8 mouse cellular contexts compared by ENCODE assay signal in the genomic region with DNA sequence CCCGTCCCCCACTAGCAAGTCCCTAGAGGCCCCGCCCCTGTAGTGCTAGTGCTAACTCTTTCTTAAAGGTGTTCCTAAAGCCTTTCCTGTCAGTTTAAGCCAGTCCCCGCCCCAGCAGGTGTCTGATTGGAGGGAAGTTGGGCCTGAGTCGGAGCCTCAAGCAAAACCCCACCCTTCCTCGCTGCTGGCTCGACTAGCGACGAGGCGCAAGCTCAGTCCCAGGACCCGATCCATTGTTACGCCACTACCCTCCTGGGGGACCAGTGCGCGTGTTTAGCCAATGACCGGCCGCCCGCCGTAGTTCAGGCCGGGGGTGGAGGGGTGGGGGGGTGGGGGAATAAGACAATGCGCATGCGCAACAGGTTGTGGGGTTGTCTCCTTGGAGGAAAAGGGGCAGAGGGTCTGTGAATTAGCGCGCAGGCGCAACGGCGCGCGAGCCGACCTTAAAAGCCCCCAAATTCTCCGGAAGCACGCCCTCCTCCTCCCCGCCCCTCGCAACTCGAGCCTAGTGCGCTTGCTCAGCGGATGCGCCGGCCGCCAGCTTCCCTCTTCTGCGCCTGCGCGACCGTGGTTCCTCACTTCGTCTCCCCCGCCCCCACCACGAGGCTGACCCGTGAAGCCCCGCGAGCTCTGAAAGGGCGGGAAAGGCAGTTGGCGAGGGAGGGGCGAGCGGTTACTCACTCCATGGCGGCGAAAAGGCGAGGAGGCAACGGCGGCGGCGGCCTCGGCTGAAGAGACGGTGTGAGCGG. TPM values are rescaled to one million over a fixed set of nuclear protein-coding genes. Genes with fewer than 3 reads are reported as not detected.
DNase-seq lines count a peak whose midpoint lies in the region; ATAC-seq and TF ChIP-seq lines count a peak whose summit lies in the region.

Gene Nup62 (plus strand): TSS at position 368 of the 749 bp plus-strand sequence.
Gene Il4i1 (plus strand): TSS at position 667 of the 749 bp plus-strand sequence.

- peak within 1 kb of the TSS; percentile 77 to 89 (median 86) for H3K4me3 ChIP-seq in CH12.LX (replicated peaks in 1 of 3; ENCODE audit: low read depth in 2 of 3, low read length in 2 of 3, poor library complexity in 1 of 3)
- peak within 1 kb of the TSS; percentile 86 for H3K4me3 ChIP-seq in forebrain, embryonic 11.5 days (ENCODE audit: low read depth, low read length)
- peak within 1 kb of the TSS; percentile 80 for H3K4me3 ChIP-seq in heart, embryonic 16.5 days (ENCODE audit: low read length)
- peak within 1 kb of the TSS; percentile 90 for H3K4me3 ChIP-seq in liver, embryonic 15.5 days (replicated peaks)
- H3K4me3 ChIP-seq in neural tube, embryonic 12.5 days = peak within 1 kb of the TSS; percentile 87

- peaks cover 24 to 35% of the 10 kb centered on the region in 2 experiments for H3K4me1 ChIP-seq in CH12.LX (ENCODE audit: control insufficient read depth in 1 of 2, insufficient read depth in 2 of 2)
- peaks cover 15% of the 10 kb centered on the region for H3K4me1 ChIP-seq in forebrain, embryonic 11.5 days (replicated peaks; ENCODE audit: control insufficient read depth, insufficient read depth, low read length)
- H3K4me1 ChIP-seq in heart, embryonic 16.5 days (ENCODE audit: control insufficient read depth, insufficient read depth, low read length) = peaks cover 43% of the 10 kb centered on the region
- H3K4me1 ChIP-seq in liver, embryonic 15.5 days (replicated peaks) = peaks cover 55% of the 10 kb centered on the region
- H3K4me1 ChIP-seq in neural tube, embryonic 12.5 days = peaks cover 48% of the 10 kb centered on the region

- peak within 1 kb of the TSS; percentile 93 for H3K9ac ChIP-seq in CH12.LX (ENCODE audit: insufficient read depth, low read depth)
- peak within 1 kb of the TSS; percentile 98 for H3K9ac ChIP-seq in forebrain, embryonic 11.5 days (ENCODE audit: low read length)
- H3K9ac ChIP-seq in heart, embryonic 16.5 days (ENCODE audit: low read length) = peak within 1 kb of the TSS; percentile 96
- peak within 1 kb of the TSS; percentile 93 for H3K9ac ChIP-seq in liver, embryonic 15.5 days
- H3K9ac ChIP-seq in neural tube, embryonic 12.5 days = peak within 1 kb of the TSS; percentile 90

- H3K36me3 ChIP-seq in CH12.LX (replicated peaks in 1 of 2; ENCODE audit: control insufficient read depth in 1 of 2, insufficient read depth in 1 of 2, low read length in 1 of 2) = peaks cover 42 to 65% of the 10 kb centered on the region in 2 experiments
- H3K36me3 ChIP-seq in forebrain, embryonic 11.5 days (ENCODE audit: control insufficient read depth, insufficient read depth, low read length) = no peaks in the 10 kb centered on the region
- H3K36me3 ChIP-seq in heart, embryonic 16.5 days (ENCODE audit: control insufficient read depth, insufficient read depth) = peaks cover 9% of the 10 kb centered on the region
- peaks cover 17% of the 10 kb centered on the region for H3K36me3 ChIP-seq in liver, embryonic 15.5 days (replicated peaks)
- peaks cover 6% of the 10 kb centered on the region; the same call in 1 of the 2 replicates for H3K36me3 ChIP-seq in neural tube, embryonic 12.5 days

- peak within 1 kb of the TSS; percentile 95 for H3K4me2 ChIP-seq in CH12.LX (ENCODE audit: insufficient read depth, low read depth, poor library complexity, severe bottlenecking)
- peak within 1 kb of the TSS; percentile 73 for H3K4me2 ChIP-seq in forebrain, embryonic 11.5 days (ENCODE audit: low read depth, low read length, severe bottlenecking)
- H3K4me2 ChIP-seq in heart, embryonic 16.5 days (ENCODE audit: low read depth, low read length) = peak within 1 kb of the TSS; percentile 79
- H3K4me2 ChIP-seq in liver, embryonic 15.5 days = peak within 1 kb of the TSS; percentile 92
- H3K4me2 ChIP-seq in neural tube, embryonic 12.5 days (replicated peaks) = peak within 1 kb of the TSS; percentile 74

- no peak for TF ChIP-seq CTCF in CH12.LX (conservative IDR thresholded peaks at IDR 0.05 in 1 of 2, IDR thresholded peaks at IDR 0.05 in 1 of 2; ENCODE audit: low read depth in 2 of 2, low read length in 2 of 2)

- peak; percentile 87 for TF ChIP-seq POLR2A in CH12.LX (IDR thresholded peaks at IDR 0.05; ENCODE audit: low read depth, low read length)

- no peak for TF ChIP-seq EP300 in CH12.LX (IDR thresholded peaks at IDR 0.05; ENCODE audit: low read length)

- H3K79me2 ChIP-seq in CH12.LX (replicated peaks; ENCODE audit: control insufficient read depth, extremely low read depth, insufficient read depth, poor library complexity, severe bottlenecking) = peaks cover 60% of the 10 kb centered on the region

- H3K9me3 ChIP-seq in CH12.LX (replicated peaks; ENCODE audit: low read length) = no peaks in the 10 kb centered on the region
- no peaks in the 10 kb centered on the region for H3K9me3 ChIP-seq in forebrain, embryonic 11.5 days (ENCODE audit: control insufficient read depth, low read length)
- H3K9me3 ChIP-seq in heart, embryonic 16.5 days (replicated peaks; ENCODE audit: control insufficient read depth, low read length) = no peaks in the 10 kb centered on the region
- no peaks in the 10 kb centered on the region for H3K9me3 ChIP-seq in liver, embryonic 15.5 days (replicated peaks)
- no peaks in the 10 kb centered on the region for H3K9me3 ChIP-seq in neural tube, embryonic 12.5 days

- under 1% methylated on average over 59 of the region's 62 CpGs for WGBS in forebrain, embryonic 11.5 days
- under 1% methylated on average over 61 of the region's 62 CpGs for WGBS in heart, embryonic 16.5 days
- WGBS in liver, embryonic 15.5 days (ENCODE audit: insufficient replicate concordance) = 1% methylated on average over 62 of the region's 62 CpGs
- WGBS in neural tube, embryonic 12.5 days = 1% methylated on average over 61 of the region's 62 CpGs

- dilution Hi-C loops in CH12.LX (cut with MboI; ENCODE audit: extremely low pct_ligation_motif_present, extremely low pct_unique_long_range_greater_than_20kb, low sequenced_read_pairs) = no loop called here

- DNase-seq in CH12.LX (ENCODE audit: extremely low read depth) = peak; percentile 99
- peak; percentile 99 for DNase-seq in c-Kit-positive CD71-positive TER-119-negative erythroid progenitor cells, embryonic 14.5 days (ENCODE audit: low read depth)
- DNase-seq in forebrain, embryonic 11.5 days (ENCODE audit: low spot score) = peak; percentile 100
- peak; percentile 99 to 100 for DNase-seq in kidney, postnatal 36 days
- peak; percentile 97 for DNase-seq in telencephalon, adult 2 months (ENCODE audit: low read depth, low spot score)

- in situ Hi-C loops in CH12.LX (cut with MboI; ENCODE audit: low pct_ligation_motif_present, low pct_unique_long_range_greater_than_20kb, low sequenced_read_pairs) = no loop called here

- peak within 1 kb of the TSS; percentile 97 for H3K27ac ChIP-seq in CH12.LX (ENCODE audit: insufficient read depth, low read depth)
- peak within 1 kb of the TSS; percentile 94 for H3K27ac ChIP-seq in forebrain, embryonic 11.5 days (ENCODE audit: low read depth, low read length)
- peak within 1 kb of the TSS; percentile 96 for H3K27ac ChIP-seq in heart, embryonic 16.5 days (ENCODE audit: low read length)
- peak within 1 kb of the TSS; percentile 96 for H3K27ac ChIP-seq in liver, embryonic 15.5 days (replicated peaks)
- H3K27ac ChIP-seq in neural tube, embryonic 12.5 days = peak within 1 kb of the TSS; percentile 82

- H3K27me3 ChIP-seq in CH12.LX (replicated peaks) = no peaks in the 10 kb centered on the region
- no peaks in the 10 kb centered on the region for H3K27me3 ChIP-seq in forebrain, embryonic 11.5 days (ENCODE audit: control insufficient read depth, insufficient read depth, low read length)
- no peaks in the 10 kb centered on the region for H3K27me3 ChIP-seq in heart, embryonic 16.5 days (ENCODE audit: control insufficient read depth, insufficient read depth, low read length)
- H3K27me3 ChIP-seq in liver, embryonic 15.5 days = no peaks in the 10 kb centered on the region
- H3K27me3 ChIP-seq in neural tube, embryonic 12.5 days (replicated peaks) = no peaks in the 10 kb centered on the region

- no peak for TF ChIP-seq RAD21 in CH12.LX (IDR thresholded peaks at IDR 0.05; ENCODE audit: low read depth, low read length)

- peak; percentile 95 for ATAC-seq in forebrain, embryonic 11.5 days (replicated peaks; ENCODE audit: low FRiP score)
- peak; percentile 90 for ATAC-seq in heart, embryonic 16.5 days (replicated peaks; ENCODE audit: extremely low read depth, insufficient read depth, low FRiP score)
- peak; percentile 89 for ATAC-seq in liver, embryonic 15.5 days (ENCODE audit: insufficient read depth)
- ATAC-seq in neural tube, embryonic 12.5 days (ENCODE audit: low FRiP score, low read depth) = peak; percentile 94

TF ChIP-seq in CH12.LX, 34 proteins besides CTCF, POLR2A, EP300 and RAD21 (continues in another document):
- TF ChIP-seq HCFC1 (IDR thresholded peaks at IDR 0.05; ENCODE audit: low read depth, low read length) (peak; percentile 72), TCF12 (IDR thresholded peaks at IDR 0.05; ENCODE audit: low read depth, low read length) (peak; percentile 82; the same call in 1 of the 2 replicates), MAZ (IDR thresholded peaks at IDR 0.05; ENCODE audit: low read depth, low read length) (peak; percentile 96), TBP (conservative IDR thresholded peaks at IDR 0.05; ENCODE audit: low read depth, low read length) (0 out of 2 replicates have a peak, but pooled peaks have one; percentile 6), CHD1 (IDR thresholded peaks at IDR 0.05; ENCODE audit: low read depth, low read length) (no peak), CHD2 (IDR thresholded peaks at IDR 0.05; ENCODE audit: low read length) (peak; percentile 97), BHLHE40 (IDR thresholded peaks at IDR 0.05; ENCODE audit: low read depth, low read length) (no peak), SIN3A (IDR thresholded peaks at IDR 0.05; ENCODE audit: low read length) (0 out of 2 replicates have a peak, but pooled peaks have one; percentile 40)

RNA-seq across cellular contexts. Expression of gene Nup62, which starts in this region (rescaled TPM):
- total RNA-seq in CH12.LX (2012; rRNA removed) (93.2 and 101 TPM in 2 replicates), CH12.LX (2014; rRNA removed) (84.1 and 93.3 TPM in 2 replicates)
- 146 and 151 TPM in 2 replicates for polyA plus RNA-seq in CH12.LX (2012; ENCODE audit: insufficient read length, low read depth)
- 73.5 and 86.5 TPM in 2 replicates for polyA plus RNA-seq in forebrain, embryonic 11.5 days (2014; fragmentation: Nextera tagmentation; extraction: Ambion mirVana)
- 79.2 and 81.5 TPM in 2 replicates for polyA plus RNA-seq in heart, embryonic 16.5 days (2015; fragmentation: Nextera tagmentation; extraction: Ambion mirVana)
- 48.8 and 51.2 TPM in 2 replicates for polyA plus RNA-seq in liver, embryonic 15.5 days (2015; fragmentation: Nextera tagmentation; extraction: Ambion mirVana)
- polyA plus RNA-seq in neural tube, embryonic 12.5 days (2016; fragmentation: Nextera tagmentation; extraction: Ambion mirVana) = 71.3 and 74.7 TPM in 2 replicates

RNA-seq across cellular contexts. Expression of gene Il4i1, which starts in this region (rescaled TPM):
- total RNA-seq in CH12.LX (2012; rRNA removed) (42.2 and 57.5 TPM in 2 replicates), CH12.LX (2014; rRNA removed) (11.8 and 17.6 TPM in 2 replicates)
- 49.2 and 58.2 TPM in 2 replicates for polyA plus RNA-seq in CH12.LX (2012; ENCODE audit: insufficient read length, low read depth)
- 1.1 and 1.4 TPM in 2 replicates for polyA plus RNA-seq in forebrain, embryonic 11.5 days (2014; fragmentation: Nextera tagmentation; extraction: Ambion mirVana)
- 2.4 and 4.6 TPM in 2 replicates for polyA plus RNA-seq in heart, embryonic 16.5 days (2015; fragmentation: Nextera tagmentation; extraction: Ambion mirVana)
- polyA plus RNA-seq in liver, embryonic 15.5 days (2015; fragmentation: Nextera tagmentation; extraction: Ambion mirVana) = 0.35 and 0.46 TPM in 2 replicates
- polyA plus RNA-seq in neural tube, embryonic 12.5 days (2016; fragmentation: Nextera tagmentation; extraction: Ambion mirVana) = 1.5 and 1.6 TPM in 2 replicates

Comparison
In these comparisons a context has a peak if more than half of its experiments do, and no peak if none do; other contexts are left out.
1. Peak in every context shown above with its lines: DNase-seq, ATAC-seq, H3K4me3 ChIP-seq and H3K27ac ChIP-seq.